Mouse (Mus musculus) ovary, adult 2 months (tissue): Measurements from ENCODE around the gene Cdyl2. TPM values are rescaled to one million over a fixed set of nuclear protein-coding genes. Genes with fewer than 3 reads are reported as not detected.

Experiments
- polyA plus RNA-seq: library from polyadenylated mRNA; depleted of rRNA; stranded (reverse); fragments of >200 nt; gene quantifications from 2 replicates; pipeline ENCODE4 v1.2.3, GENCODE M21; 2012; rRNA removed

Gene Cdyl2
- 1.8 and 2.3 TPM in 2 replicates for polyA plus RNA-seq

DNA sequence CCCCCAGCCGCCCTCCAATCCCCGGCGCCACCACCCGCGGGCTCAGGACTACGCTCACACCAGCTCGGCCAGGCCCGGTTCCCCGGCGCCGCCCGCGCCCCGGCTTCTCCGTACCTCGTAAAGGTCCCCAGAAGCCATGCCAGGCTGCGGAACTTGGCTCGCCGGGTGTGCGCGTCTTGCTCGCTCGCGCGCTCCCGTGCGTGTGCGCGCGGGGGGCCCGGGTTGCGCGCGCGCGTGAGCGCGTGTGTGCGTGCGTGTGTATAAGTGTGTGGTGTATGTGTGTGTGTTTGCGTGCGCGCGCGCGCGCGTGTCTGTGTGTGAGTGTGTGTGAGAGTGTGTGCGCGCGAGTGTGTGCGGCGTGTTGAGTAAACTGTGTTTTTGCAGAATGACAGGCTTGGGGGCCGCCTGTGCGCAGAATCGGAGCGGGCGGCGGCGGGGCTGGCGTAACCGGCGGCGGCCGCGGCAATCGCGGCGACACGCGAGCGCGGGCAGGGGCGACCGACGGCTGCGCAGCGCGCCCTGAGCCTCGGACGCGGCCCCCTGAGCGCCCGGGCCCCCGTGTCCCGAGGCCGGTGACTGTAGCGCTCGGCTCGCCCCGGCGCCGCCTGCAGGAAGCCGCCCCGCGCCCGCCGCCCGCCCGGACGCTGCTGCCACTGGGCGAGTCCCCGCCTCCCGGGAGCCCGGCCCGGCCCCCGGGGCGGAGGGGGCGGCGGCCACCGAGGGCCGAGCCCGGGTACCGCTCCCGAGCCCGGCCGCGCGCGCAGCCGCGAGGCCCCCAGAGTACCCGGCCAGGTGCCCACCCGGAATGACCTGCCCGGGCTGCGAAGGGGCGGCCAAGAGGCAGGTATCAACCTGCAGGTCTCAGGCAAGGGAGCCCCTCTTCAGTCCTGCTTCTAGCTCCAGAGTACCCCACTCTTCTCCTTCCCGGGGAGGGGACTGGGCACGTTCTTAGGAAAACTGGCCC, at the start of gene Cdyl2:
TSS of gene Cdyl2 (minus strand) at position 308 of the 964 bp plus-strand sequence.

Other genes with a start within 250 kb of the Cdyl2 start
- gene Dynlrb2, start 228.0 kb downstream of the Cdyl2 start, polyA plus RNA-seq: 32.2 and 38.8 TPM in 2 replicates
- 3.0 and 4.8 TPM in 2 replicates for gene Cmc2, start 188.5 kb upstream of the Cdyl2 start, polyA plus RNA-seq
- gene Cenpn, start 188.7 kb upstream of the Cdyl2 start, polyA plus RNA-seq: 5.7 and 7.9 TPM in 2 replicates
- 21.6 and 22.9 TPM in 2 replicates for gene Atmin, start 210.4 kb upstream of the Cdyl2 start, polyA plus RNA-seq
- 1.2 and 1.3 TPM in 2 replicates for gene 1700030J22Rik, start 246.0 kb upstream of the Cdyl2 start, polyA plus RNA-seq